Mouse (Mus musculus): ENCODE results near the gene Exoc3l4. TPM values are rescaled to one million over a fixed set of nuclear protein-coding genes. Genes with fewer than 3 reads are reported as not detected.

Gene Exoc3l4
- total and polyA plus RNA-seq, 2 experiments from 2014 or later = 7.9 to 9.8 TPM

DNA sequence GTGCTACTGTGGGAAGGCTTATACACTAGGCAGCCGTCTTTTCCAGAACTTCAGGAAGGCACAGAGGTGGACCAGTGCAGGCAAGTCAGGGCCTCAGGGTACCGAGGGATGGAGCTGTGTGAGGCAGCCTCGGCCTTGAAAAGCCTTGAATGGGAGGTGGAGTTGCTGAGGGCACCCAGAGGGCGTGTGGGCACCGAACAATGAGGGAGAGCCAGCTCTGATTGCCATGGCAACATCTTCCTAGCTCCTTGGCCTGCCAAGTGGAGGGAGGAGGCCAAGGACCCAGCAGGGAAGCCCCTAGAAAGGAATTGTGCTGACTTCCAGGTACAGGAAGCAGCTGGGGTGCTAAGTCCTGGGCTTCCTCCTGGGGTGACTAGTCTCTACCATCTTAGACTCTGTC, 7.2 kb upstream of the Exoc3l4 start:
- H3K9ac ChIP-seq (replicated peaks; ENCODE audit: low read depth, low read length) = no peak overlapping the region
- no peaks in the 10 kb centered on the region for H3K36me3 ChIP-seq (replicated peaks; ENCODE audit: control insufficient read depth, insufficient read depth, low read length)
- no peak for DNase-seq (ENCODE audit: low spot score)
- WGBS = 60% methylated on average over 5 of the region's 5 CpGs
- H3K4me2 ChIP-seq (ENCODE audit: low read depth, low read length) = no peak overlapping the region
- H3K4me3 ChIP-seq (ENCODE audit: low read depth, low read length) = no peak overlapping the region
- TF ChIP-seq CTCF (IDR thresholded peaks at IDR 0.05; ENCODE audit: low read depth) = no peak
- TF ChIP-seq EP300 (IDR thresholded peaks at IDR 0.05; ENCODE audit: low read depth) = no peak
- H3K4me1 ChIP-seq (ENCODE audit: control insufficient read depth, insufficient read depth) = peaks cover 21% of the 10 kb centered on the region
- H3K27me3 ChIP-seq (ENCODE audit: control insufficient read depth, insufficient read depth, low read length) = peaks cover 23% of the 10 kb centered on the region
- no peak for ATAC-seq (ENCODE audit: insufficient read depth, low read depth)
- no peak overlapping the region for H3K27ac ChIP-seq (ENCODE audit: low read depth)
- no peaks in the 10 kb centered on the region for H3K9me3 ChIP-seq (replicated peaks; ENCODE audit: control insufficient read depth, low read length)

DNA sequence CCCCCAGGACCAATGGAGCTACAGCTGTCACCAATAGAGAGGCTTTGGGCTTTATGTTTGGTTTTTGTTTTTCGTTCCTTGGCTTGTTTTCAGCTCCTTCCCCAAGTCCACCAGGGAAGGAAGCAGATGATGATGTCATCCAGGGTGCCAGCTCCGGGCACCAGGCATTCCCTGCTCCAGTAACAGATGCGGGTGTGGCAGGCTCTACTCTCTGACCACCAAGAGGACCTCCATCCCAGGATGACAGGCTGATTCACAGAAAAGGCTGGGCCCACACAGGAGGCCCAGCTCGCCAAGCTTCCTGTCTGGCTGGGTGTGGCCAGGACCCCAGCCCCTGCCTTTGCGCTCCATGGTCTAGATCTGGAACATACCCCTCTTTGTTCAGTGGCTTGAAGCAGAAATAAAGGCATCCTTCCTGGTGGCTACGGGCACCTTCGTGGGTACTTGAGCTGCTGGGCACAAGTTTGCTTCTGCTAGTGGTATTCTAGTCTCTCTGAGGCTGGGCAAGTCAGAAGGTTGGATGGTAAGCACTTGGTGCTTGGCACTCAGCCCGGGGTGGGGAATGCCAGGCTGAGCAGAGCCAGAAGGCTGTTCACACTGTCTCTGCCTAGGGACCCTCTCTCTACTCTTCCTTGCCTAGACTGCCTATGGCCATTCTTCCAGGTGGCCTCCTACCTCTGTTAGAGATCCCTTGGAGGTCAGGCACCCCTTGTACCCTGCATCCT, 5.0 kb upstream of the Exoc3l4 start:
- no peaks in the 10 kb centered on the region for H3K9me3 ChIP-seq (replicated peaks; ENCODE audit: control insufficient read depth, low read length)
- no peak overlapping the region for H3K4me3 ChIP-seq (ENCODE audit: low read depth, low read length)
- peaks cover 23% of the 10 kb centered on the region for H3K4me1 ChIP-seq (ENCODE audit: control insufficient read depth, insufficient read depth)
- H3K27ac ChIP-seq (ENCODE audit: low read depth) = peak overlapping the region; percentile 87; the same call in 1 of the 2 replicates
- peaks cover 13% of the 10 kb centered on the region for H3K27me3 ChIP-seq (ENCODE audit: control insufficient read depth, insufficient read depth, low read length)
- no peak overlapping the region for H3K4me2 ChIP-seq (ENCODE audit: low read depth, low read length)
- H3K36me3 ChIP-seq (replicated peaks; ENCODE audit: control insufficient read depth, insufficient read depth, low read length) = no peaks in the 10 kb centered on the region
- H3K9ac ChIP-seq (replicated peaks; ENCODE audit: low read depth, low read length) = no peak overlapping the region
- DNase-seq (ENCODE audit: low spot score) (no peak), ATAC-seq (ENCODE audit: insufficient read depth, low read depth) (peak; percentile 29; the same call in 1 of the 2 replicates)
- TF ChIP-seq CTCF (IDR thresholded peaks at IDR 0.05; ENCODE audit: low read depth) (no peak), EP300 (IDR thresholded peaks at IDR 0.05; ENCODE audit: low read depth) (no peak)
- 63% methylated on average over 8 of the region's 8 CpGs for WGBS

DNA sequence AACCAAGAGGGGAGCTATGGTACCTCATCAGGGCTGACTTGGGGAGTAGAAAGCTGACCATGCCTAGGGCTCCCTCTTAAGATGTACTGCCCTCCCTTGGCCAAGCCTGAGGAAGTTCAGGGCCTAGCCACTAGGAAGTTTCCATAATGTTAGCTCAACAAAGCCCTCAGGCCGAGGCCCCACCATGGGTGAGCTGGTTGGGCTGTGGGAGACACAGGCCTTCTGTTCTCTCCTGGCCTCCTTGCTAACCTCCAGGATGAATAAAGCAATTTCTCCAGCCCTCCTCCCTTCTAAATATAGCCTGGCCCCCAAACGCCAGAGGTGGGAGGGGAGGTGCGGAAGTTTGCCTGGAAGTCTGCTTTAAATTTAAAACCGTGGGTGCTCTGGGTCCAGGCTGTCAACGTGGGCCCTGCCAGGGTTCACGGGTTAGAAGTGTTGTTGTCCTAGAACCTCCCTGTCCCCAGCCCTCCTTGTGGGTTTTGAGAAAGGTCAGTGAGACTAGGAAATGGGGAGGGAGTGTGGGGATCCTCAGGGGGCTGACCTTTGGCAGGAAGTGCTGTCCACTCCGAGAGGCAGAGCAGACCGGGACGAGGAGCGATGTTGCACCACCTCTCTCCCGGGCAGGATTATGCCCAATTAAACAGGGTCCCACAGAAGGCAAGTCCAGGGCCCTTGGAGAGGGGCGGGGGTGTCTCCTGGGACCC, 4.1 kb upstream of the Exoc3l4 start:
- Histone ChIP-seq H3K36me3 (replicated peaks; ENCODE audit: control insufficient read depth, insufficient read depth, low read length) (no peaks in the 10 kb centered on the region), H3K4me3 (ENCODE audit: low read depth, low read length) (peak overlapping the region; percentile 42), H3K9me3 (replicated peaks; ENCODE audit: control insufficient read depth, low read length) (no peaks in the 10 kb centered on the region), H3K4me2 (ENCODE audit: low read depth, low read length) (peak overlapping the region; percentile 67), H3K27me3 (ENCODE audit: control insufficient read depth, insufficient read depth, low read length) (0 out of 2 replicates have a peak, but pooled peaks cover 5% of the 10 kb centered on the region), H3K9ac (replicated peaks; ENCODE audit: low read depth, low read length) (peak overlapping the region; percentile 48; the same call in 1 of the 2 replicates), H3K27ac (ENCODE audit: low read depth) (peak overlapping the region; percentile 87), H3K4me1 (ENCODE audit: control insufficient read depth, insufficient read depth) (peaks cover 31% of the 10 kb centered on the region)
- no peak for TF ChIP-seq EP300 (IDR thresholded peaks at IDR 0.05; ENCODE audit: low read depth)
- TF ChIP-seq CTCF (IDR thresholded peaks at IDR 0.05; ENCODE audit: low read depth) = peak; percentile 32
- peak; percentile 21 for ATAC-seq (ENCODE audit: insufficient read depth, low read depth)
- no peak for DNase-seq (ENCODE audit: low spot score)
- WGBS = 8% methylated on average over 12 of the region's 12 CpGs

DNA sequence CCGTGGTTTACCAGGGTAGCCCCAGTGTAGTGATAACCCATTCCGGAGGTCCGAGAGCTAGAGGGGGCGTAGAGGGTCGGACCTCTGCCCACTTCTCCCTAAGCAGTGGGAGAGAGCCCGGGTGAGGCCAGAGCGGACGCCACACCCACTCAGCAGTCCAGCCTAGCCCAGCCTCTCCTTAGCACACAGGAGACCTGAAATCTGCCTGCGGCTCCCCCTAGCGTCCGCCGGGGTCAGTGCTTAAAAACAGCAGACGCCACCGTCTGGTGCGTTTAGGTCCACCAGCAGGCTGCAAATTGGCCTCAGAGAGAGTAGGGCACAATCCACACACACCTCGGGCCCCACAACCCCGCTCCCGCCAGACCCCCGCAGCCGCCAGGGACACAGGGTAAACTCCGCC, 3.5 kb upstream of the Exoc3l4 start:
- H3K27ac ChIP-seq (ENCODE audit: low read depth) = peak overlapping the region; percentile 87
- H3K36me3 ChIP-seq (replicated peaks; ENCODE audit: control insufficient read depth, insufficient read depth, low read length) = no peaks in the 10 kb centered on the region
- H3K9ac ChIP-seq (replicated peaks; ENCODE audit: low read depth, low read length) = peak overlapping the region; percentile 48; the same call in 1 of the 2 replicates
- H3K4me2 ChIP-seq (ENCODE audit: low read depth, low read length) = peak overlapping the region; percentile 67
- ATAC-seq (ENCODE audit: insufficient read depth, low read depth) (peak; percentile 90), DNase-seq (ENCODE audit: low spot score) (peak; percentile 93)
- WGBS = under 1% methylated on average over 21 of the region's 21 CpGs
- no peaks in the 10 kb centered on the region for H3K9me3 ChIP-seq (replicated peaks; ENCODE audit: control insufficient read depth, low read length)
- no peaks in the 10 kb centered on the region for H3K27me3 ChIP-seq (ENCODE audit: control insufficient read depth, insufficient read depth, low read length)
- H3K4me3 ChIP-seq (ENCODE audit: low read depth, low read length) = peak overlapping the region; percentile 42
- peaks cover 33% of the 10 kb centered on the region for H3K4me1 ChIP-seq (ENCODE audit: control insufficient read depth, insufficient read depth)
- TF ChIP-seq CTCF (IDR thresholded peaks at IDR 0.05; ENCODE audit: low read depth) (peak; percentile 99), EP300 (IDR thresholded peaks at IDR 0.05; ENCODE audit: low read depth) (no peak)

DNA sequence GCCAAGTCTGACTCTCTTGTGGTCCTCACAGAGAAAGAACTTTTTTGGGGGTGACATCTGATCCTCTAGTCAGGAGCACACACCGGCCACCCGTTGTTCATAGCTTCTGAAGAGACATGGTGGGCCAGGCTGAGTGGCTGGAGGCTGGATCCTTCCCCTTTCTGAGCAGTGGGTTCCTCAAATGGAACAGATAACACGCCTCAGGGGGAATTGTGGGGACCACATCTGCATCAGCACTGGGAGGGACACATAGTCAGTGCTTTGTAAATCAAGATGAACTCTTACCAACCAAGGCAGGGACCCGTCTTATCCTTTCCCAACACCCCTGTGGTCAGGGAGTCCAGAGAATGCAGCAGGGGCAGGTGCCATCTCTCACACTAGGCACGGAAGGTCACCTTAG, 3.1 kb downstream of the Exoc3l4 start:
- Histone ChIP-seq H3K9ac (replicated peaks; ENCODE audit: low read depth, low read length) (no peak overlapping the region), H3K4me1 (ENCODE audit: control insufficient read depth, insufficient read depth) (peaks cover 29% of the 10 kb centered on the region), H3K36me3 (replicated peaks; ENCODE audit: control insufficient read depth, insufficient read depth, low read length) (no peaks in the 10 kb centered on the region), H3K27me3 (ENCODE audit: control insufficient read depth, insufficient read depth, low read length) (peaks cover 30% of the 10 kb centered on the region), H3K4me3 (ENCODE audit: low read depth, low read length) (no peak overlapping the region), H3K9me3 (replicated peaks; ENCODE audit: control insufficient read depth, low read length) (no peaks in the 10 kb centered on the region), H3K27ac (ENCODE audit: low read depth) (no peak overlapping the region), H3K4me2 (ENCODE audit: low read depth, low read length) (no peak overlapping the region)
- ATAC-seq (ENCODE audit: insufficient read depth, low read depth) (no peak), DNase-seq (ENCODE audit: low spot score) (no peak)
- TF ChIP-seq EP300 (IDR thresholded peaks at IDR 0.05; ENCODE audit: low read depth) (no peak), CTCF (IDR thresholded peaks at IDR 0.05; ENCODE audit: low read depth) (no peak)
- 78% methylated on average over 5 of the region's 5 CpGs for WGBS

Data from heart, postnatal 0 days (tissue).